Mouse (Mus musculus) cortical plate, adult 2 months (tissue): ENCODE measurements at regions not wholly inside any gene's neighbourhood (a gene's known extent, or its start where the extent isn't known, plus 50 kb on each side); places are given as distances from the start of the nearest gene placed in this dataset.

Experiments
- CTCF ChIP-seq: fragments of 200-500 bp; IDR thresholded peaks from 2 replicates; pipeline ENCODE4 v1.5.1; 2011; ENCODE audit warnings: mild to moderate bottlenecking, control low read depth, low read length; ENCODE audit not compliant: insufficient read depth; ENCODE audit errors: extremely low read depth
- POLR2A ChIP-seq: fragments of 200-500 bp; IDR thresholded peaks from 2 replicates; pipeline ENCODE4 v1.6.1; 2011; ENCODE audit warnings: mild to moderate bottlenecking, low read length, control low read depth; ENCODE audit not compliant: insufficient read depth; ENCODE audit errors: extremely low read depth

DNA sequence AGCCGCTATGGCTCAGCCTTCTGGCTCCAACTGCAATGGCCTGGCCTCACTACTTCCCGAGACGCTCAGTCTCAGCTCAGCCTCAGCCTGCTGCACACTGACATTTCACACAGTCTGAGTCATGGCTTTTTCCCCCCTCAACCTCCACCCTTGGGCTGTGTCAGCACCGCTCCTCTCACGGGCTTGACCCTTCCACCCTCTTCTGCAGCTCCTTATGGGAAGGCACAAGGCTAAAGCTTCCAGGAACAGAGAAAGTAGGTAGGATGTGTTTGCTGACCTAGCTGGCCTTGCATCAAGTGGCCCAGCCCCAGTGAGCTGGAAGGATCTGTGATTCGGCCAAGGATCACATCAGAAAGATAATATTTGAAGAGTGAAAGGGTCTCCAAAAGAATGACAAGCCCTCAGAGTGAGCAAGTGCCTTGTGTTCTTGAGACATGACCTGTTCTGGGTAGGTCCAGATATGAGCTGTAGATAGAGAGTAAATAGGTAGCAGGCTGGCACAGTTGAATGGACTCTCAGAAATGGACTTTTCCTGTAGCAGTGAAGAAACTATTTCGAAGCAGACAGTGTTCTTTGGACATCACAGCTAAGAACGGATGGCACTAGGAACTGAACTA lies 192.9 kb upstream of the Usp24 start:
- TF ChIP-seq CTCF (no peak), POLR2A (no peak)
